Mouse (Mus musculus): ENCODE results near the gene Smyd5. TPM values are rescaled to one million over a fixed set of nuclear protein-coding genes. Genes with fewer than 3 reads are reported as not detected.

The Smyd5 gene
- polyA plus RNA-seq, 1 experiment, result 42.3 TPM

- TF ChIP-seq POLR2A (IDR thresholded peaks at IDR 0.05; ENCODE audit: insufficient read depth, low read length) (no peak), CTCF (IDR thresholded peaks at IDR 0.05; ENCODE audit: low read depth, low read length) (no peak), EP300 (IDR thresholded peaks at IDR 0.05; ENCODE audit: insufficient read depth, low read depth, low read length) (no peak)
- Histone ChIP-seq H3K27me3 (ENCODE audit: control insufficient read depth, insufficient read depth, low read length, poor library complexity, severe bottlenecking) (no peaks in the 10 kb centered on the region), H3K4me3 (ENCODE audit: low read depth, low read length) (no peak overlapping the region), H3K4me1 (ENCODE audit: control insufficient read depth, insufficient read depth, low read length) (no peaks in the 10 kb centered on the region), H3K27ac (ENCODE audit: insufficient read depth, low read length) (no peak overlapping the region), H3K36me3 (ENCODE audit: control insufficient read depth, insufficient read depth, low read length, poor library complexity, severe bottlenecking) (no peaks in the 10 kb centered on the region), H3K9ac (ENCODE audit: low read depth, poor library complexity, severe bottlenecking) (no peak overlapping the region), H3K9me3 (replicated peaks; ENCODE audit: control insufficient read depth, insufficient read depth, low read length, poor library complexity, severe bottlenecking) (no peaks in the 10 kb centered on the region)
Observed at GRCm38 (mm10) chr6:85489717-85490116, 57.9 kb downstream of the Smyd5 start.

DNA sequence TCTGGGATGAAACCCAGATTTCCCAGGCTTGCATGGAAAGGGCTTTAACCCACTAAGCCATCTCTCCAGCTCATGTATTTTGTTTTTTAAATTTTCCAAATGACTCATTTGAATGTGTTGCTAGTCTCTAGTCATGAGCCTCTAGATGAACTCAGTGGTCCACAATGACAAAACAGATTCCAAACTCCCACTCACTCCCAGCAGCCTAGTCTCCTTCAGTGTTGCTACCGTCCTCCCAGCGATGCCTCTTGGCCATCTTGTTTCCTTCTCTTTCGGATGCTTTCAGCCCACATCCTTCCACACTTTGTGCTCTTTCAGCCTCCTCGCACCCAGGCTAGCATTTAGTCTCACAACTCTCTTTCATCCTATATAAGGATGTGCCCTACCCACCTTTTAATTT lies 58.5 kb downstream of the Smyd5 start:
- H3K27me3 ChIP-seq (ENCODE audit: control insufficient read depth, insufficient read depth, low read length, poor library complexity, severe bottlenecking), result no peaks in the 10 kb centered on the region
- H3K27ac ChIP-seq (ENCODE audit: insufficient read depth, low read length), result no peak overlapping the region
- no peak for TF ChIP-seq EP300 (IDR thresholded peaks at IDR 0.05; ENCODE audit: insufficient read depth, low read depth, low read length)
- TF ChIP-seq CTCF (IDR thresholded peaks at IDR 0.05; ENCODE audit: low read depth, low read length), result no peak
- no peak for TF ChIP-seq POLR2A (IDR thresholded peaks at IDR 0.05; ENCODE audit: insufficient read depth, low read length)
- no peaks in the 10 kb centered on the region for H3K9me3 ChIP-seq (replicated peaks; ENCODE audit: control insufficient read depth, insufficient read depth, low read length, poor library complexity, severe bottlenecking)
- no peak overlapping the region for H3K4me3 ChIP-seq (ENCODE audit: low read depth, low read length)
- no peak overlapping the region for H3K9ac ChIP-seq (ENCODE audit: low read depth, poor library complexity, severe bottlenecking)
- no peaks in the 10 kb centered on the region for H3K36me3 ChIP-seq (ENCODE audit: control insufficient read depth, insufficient read depth, low read length, poor library complexity, severe bottlenecking)
- H3K4me1 ChIP-seq (ENCODE audit: control insufficient read depth, insufficient read depth, low read length), result no peaks in the 10 kb centered on the region

- H3K4me3 ChIP-seq (ENCODE audit: low read depth, low read length), result no peak overlapping the region
- TF ChIP-seq POLR2A (IDR thresholded peaks at IDR 0.05; ENCODE audit: insufficient read depth, low read length), result no peak
- TF ChIP-seq EP300 (IDR thresholded peaks at IDR 0.05; ENCODE audit: insufficient read depth, low read depth, low read length), result no peak
- TF ChIP-seq CTCF (IDR thresholded peaks at IDR 0.05; ENCODE audit: low read depth, low read length), result no peak
- no peaks in the 10 kb centered on the region for H3K27me3 ChIP-seq (ENCODE audit: control insufficient read depth, insufficient read depth, low read length, poor library complexity, severe bottlenecking)
- no peak overlapping the region for H3K27ac ChIP-seq (ENCODE audit: insufficient read depth, low read length)
- no peaks in the 10 kb centered on the region for H3K4me1 ChIP-seq (ENCODE audit: control insufficient read depth, insufficient read depth, low read length)
- no peak overlapping the region for H3K9ac ChIP-seq (ENCODE audit: low read depth, poor library complexity, severe bottlenecking)
- no peaks in the 10 kb centered on the region for H3K36me3 ChIP-seq (ENCODE audit: control insufficient read depth, insufficient read depth, low read length, poor library complexity, severe bottlenecking)
- no peaks in the 10 kb centered on the region for H3K9me3 ChIP-seq (replicated peaks; ENCODE audit: control insufficient read depth, insufficient read depth, low read length, poor library complexity, severe bottlenecking)
Observed at GRCm38 (mm10) chr6:85491606-85492005, 59.8 kb downstream of the Smyd5 start.

Other genes starting within 250 kb of the Smyd5 start
- 0.56 and 1.8 TPM in 2 replicates for gene Emx1, start 244.6 kb upstream of the Smyd5 start, polyA plus RNA-seq (2011; ENCODE audit: insufficient read depth, insufficient read length, low read depth, missing spikeins)
- gene Sfxn5, start 98.6 kb upstream of the Smyd5 start, polyA plus RNA-seq (2011; ENCODE audit: insufficient read depth, insufficient read length, low read depth, missing spikeins), result 6.0 and 7.9 TPM in 2 replicates
- 15.8 and 18.3 TPM in 2 replicates for gene Rab11fip5, start 57.4 kb upstream of the Smyd5 start, polyA plus RNA-seq (2011; ENCODE audit: insufficient read depth, insufficient read length, low read depth, missing spikeins)
- not detected in 2 replicates for gene Noto, start 8.1 kb upstream of the Smyd5 start, polyA plus RNA-seq (2011; ENCODE audit: insufficient read depth, insufficient read length, low read depth, missing spikeins)
- gene Cct7, start 19.5 kb downstream of the Smyd5 start, polyA plus RNA-seq (2011; ENCODE audit: insufficient read depth, insufficient read length, low read depth, missing spikeins), result 463 and 467 TPM in 2 replicates
- 4.7 and 9.6 TPM in 2 replicates for gene Pradc1, start 20.0 kb downstream of the Smyd5 start, polyA plus RNA-seq (2011; ENCODE audit: insufficient read depth, insufficient read length, low read depth, missing spikeins)
- gene Fbxo41, start 71.0 kb downstream of the Smyd5 start, polyA plus RNA-seq (2011; ENCODE audit: insufficient read depth, insufficient read length, low read depth, missing spikeins), result 0.24 and 0.43 TPM in 2 replicates
- not detected in 2 replicates for gene Egr4, start 81.6 kb downstream of the Smyd5 start, polyA plus RNA-seq (2011; ENCODE audit: insufficient read depth, insufficient read length, low read depth, missing spikeins)
- 19.2 and 21.0 TPM in 2 replicates for gene Alms1, start 155.5 kb downstream of the Smyd5 start, polyA plus RNA-seq (2011; ENCODE audit: insufficient read depth, insufficient read length, low read depth, missing spikeins)